Mouse (Mus musculus): ENCODE results near the gene Rps8. TPM values are rescaled to one million over a fixed set of nuclear protein-coding genes. Genes with fewer than 3 reads are reported as not detected.

The Rps8 gene
- polyA plus RNA-seq, 2 experiments, result 1,329 to 1,706 TPM

- H3K4me1 ChIP-seq (ENCODE audit: control insufficient read depth, insufficient read depth, low read length), result 0 out of 2 replicates have a peak, but pooled peaks cover 1% of the 10 kb centered on the region
- H3K4me2 ChIP-seq (replicated peaks; ENCODE audit: low read depth, low read length, severe bottlenecking), result no peak overlapping the region
- H3K4me3 ChIP-seq (replicated peaks; ENCODE audit: low read length), result no peak overlapping the region
- DNase-seq (ENCODE audit: low spot score) (no peak), ATAC-seq (ENCODE audit: low FRiP score, low read depth) (no peak)
- no peaks in the 10 kb centered on the region for H3K36me3 ChIP-seq (ENCODE audit: control insufficient read depth, insufficient read depth, low read length)
- H3K27ac ChIP-seq (replicated peaks; ENCODE audit: low read depth, low read length), result no peak overlapping the region
- no peaks in the 10 kb centered on the region for H3K27me3 ChIP-seq (ENCODE audit: control insufficient read depth, insufficient read depth, low read length)
- H3K9ac ChIP-seq (ENCODE audit: low read depth, low read length, severe bottlenecking), result no peak overlapping the region
- 4% methylated on average over 2 of the region's 2 CpGs for WGBS
- no peak for TF ChIP-seq POLR2A (IDR thresholded peaks at IDR 0.05; ENCODE audit: borderline replicate concordance, extremely low read depth, insufficient read depth, insufficient read length)
- no peaks in the 10 kb centered on the region for H3K9me3 ChIP-seq (ENCODE audit: control insufficient read depth, low read length)
These were observed 16.8 kb downstream of the Rps8 start for GRCm38 (mm10) chr4:117139217-117139612.

GRCm38 (mm10) chr4:117138295-117139216 is 17.5 kb downstream of the Rps8 start:
- Histone ChIP-seq H3K9me3 (ENCODE audit: control insufficient read depth, low read length) (no peaks in the 10 kb centered on the region), H3K4me1 (ENCODE audit: control insufficient read depth, insufficient read depth, low read length) (0 out of 2 replicates have a peak, but pooled peaks cover 4% of the 10 kb centered on the region), H3K9ac (ENCODE audit: low read depth, low read length, severe bottlenecking) (no peak overlapping the region), H3K27ac (replicated peaks; ENCODE audit: low read depth, low read length) (no peak overlapping the region), H3K4me3 (replicated peaks; ENCODE audit: low read length) (no peak overlapping the region), H3K36me3 (ENCODE audit: control insufficient read depth, insufficient read depth, low read length) (no peaks in the 10 kb centered on the region), H3K27me3 (ENCODE audit: control insufficient read depth, insufficient read depth, low read length) (no peaks in the 10 kb centered on the region), H3K4me2 (replicated peaks; ENCODE audit: low read depth, low read length, severe bottlenecking) (no peak overlapping the region)
- no peak for ATAC-seq (ENCODE audit: low FRiP score, low read depth)
- TF ChIP-seq POLR2A (IDR thresholded peaks at IDR 0.05; ENCODE audit: borderline replicate concordance, extremely low read depth, insufficient read depth, insufficient read length), result no peak
- DNase-seq (ENCODE audit: low spot score), result no peak
- 58% methylated on average over 16 of the region's 17 CpGs for WGBS

DNA sequence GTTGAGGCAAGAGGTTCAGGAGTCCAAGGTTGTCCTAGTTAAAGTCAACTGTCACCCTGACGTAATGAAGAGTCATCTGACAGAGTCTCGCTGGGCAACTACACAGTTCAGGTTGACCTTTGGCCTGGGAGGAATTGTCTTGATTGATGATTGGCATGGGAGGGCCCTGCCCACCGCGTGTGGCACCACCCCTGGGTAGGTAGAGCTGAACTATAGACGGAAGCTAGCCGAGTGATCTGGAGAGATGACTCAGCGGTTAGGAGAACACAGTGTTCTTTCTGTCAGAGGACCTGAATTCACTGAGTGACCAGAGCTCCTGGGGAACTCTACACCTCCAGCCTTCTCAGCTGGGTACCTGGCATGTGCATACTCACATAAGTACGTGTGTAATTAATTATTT is 20.0 kb downstream of the Rps8 start:
- H3K9ac ChIP-seq (ENCODE audit: low read depth, low read length, severe bottlenecking), result no peak overlapping the region
- no peak overlapping the region for H3K4me2 ChIP-seq (replicated peaks; ENCODE audit: low read depth, low read length, severe bottlenecking)
- H3K4me1 ChIP-seq (ENCODE audit: control insufficient read depth, insufficient read depth, low read length), result peaks cover 8% of the 10 kb centered on the region; the same call in 1 of the 2 replicates
- TF ChIP-seq POLR2A (IDR thresholded peaks at IDR 0.05; ENCODE audit: borderline replicate concordance, extremely low read depth, insufficient read depth, insufficient read length), result no peak
- no peaks in the 10 kb centered on the region for H3K9me3 ChIP-seq (ENCODE audit: control insufficient read depth, low read length)
- no peak for ATAC-seq (ENCODE audit: low FRiP score, low read depth)
- no peak overlapping the region for H3K27ac ChIP-seq (replicated peaks; ENCODE audit: low read depth, low read length)
- no peak overlapping the region for H3K4me3 ChIP-seq (replicated peaks; ENCODE audit: low read length)
- H3K27me3 ChIP-seq (ENCODE audit: control insufficient read depth, insufficient read depth, low read length), result peaks cover 20% of the 10 kb centered on the region; the same call in 1 of the 2 replicates
- H3K36me3 ChIP-seq (ENCODE audit: control insufficient read depth, insufficient read depth, low read length), result 0 out of 2 replicates have a peak, but pooled peaks cover 3% of the 10 kb centered on the region
- DNase-seq (ENCODE audit: low spot score), result no peak
- 29% methylated on average over 8 of the region's 8 CpGs for WGBS

GRCm38 (mm10) chr4:117134601-117134995 is 21.4 kb downstream of the Rps8 start:
- H3K4me3 ChIP-seq (replicated peaks; ENCODE audit: low read length), result no peak overlapping the region

DNA sequence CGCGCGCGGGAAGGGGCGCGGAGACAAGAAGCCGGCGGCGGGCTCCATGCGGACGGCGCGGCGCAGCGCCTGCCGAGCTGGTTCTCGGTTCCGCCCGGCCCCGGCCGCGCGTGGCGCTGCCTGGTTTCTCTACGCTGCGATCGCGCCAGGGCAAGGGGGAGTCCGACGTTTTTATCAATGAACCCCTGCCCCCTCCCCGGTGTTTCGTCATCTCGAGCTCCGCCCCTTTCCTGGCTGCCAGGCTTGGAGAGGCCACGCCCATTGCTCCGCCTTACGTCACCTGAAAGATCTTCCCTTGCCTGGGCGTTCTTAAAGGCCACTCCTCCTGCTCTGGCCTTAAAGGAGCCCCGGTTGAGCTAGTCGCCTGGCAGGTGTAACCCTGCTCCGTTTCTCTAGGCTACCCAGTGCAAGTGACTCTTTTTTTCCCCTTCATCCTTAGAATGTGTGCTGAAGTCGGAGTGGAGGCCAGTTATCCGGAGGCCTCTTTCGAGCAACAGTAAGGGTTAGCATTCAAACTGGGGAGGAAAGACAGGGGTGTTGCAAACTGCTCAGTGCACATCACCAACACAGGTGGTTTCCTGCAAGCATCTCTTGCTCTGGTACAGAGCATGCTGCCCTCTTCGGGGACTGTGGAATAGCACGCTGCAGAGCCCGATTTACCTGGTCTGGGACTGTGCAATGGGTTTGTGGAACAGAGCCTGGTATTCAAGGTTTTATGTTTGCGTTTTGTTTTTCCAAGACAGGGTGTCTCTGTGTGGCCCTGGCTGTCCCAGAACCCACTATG is 22.0 kb downstream of the Rps8 start, which contains the start of gene Plk3:
Plk3 (minus strand) TSS at position 147 of the 784 bp plus-strand sequence.
- no peaks in the 10 kb centered on the region for H3K9me3 ChIP-seq (ENCODE audit: control insufficient read depth, low read length)
- peak; percentile 91 for ATAC-seq (ENCODE audit: low FRiP score, low read depth)
- H3K4me2 ChIP-seq (replicated peaks; ENCODE audit: low read depth, low read length, severe bottlenecking), result peak within 1 kb of the TSS; percentile 98
- DNase-seq (ENCODE audit: low spot score), result peak; percentile 98
- peak within 1 kb of the TSS; percentile 80 for H3K4me3 ChIP-seq (replicated peaks; ENCODE audit: low read length)
- peaks cover 4% of the 10 kb centered on the region; the same call in 1 of the 2 replicates for H3K36me3 ChIP-seq (ENCODE audit: control insufficient read depth, insufficient read depth, low read length)
- peak within 1 kb of the TSS; percentile 75 for H3K9ac ChIP-seq (ENCODE audit: low read depth, low read length, severe bottlenecking)
- peaks cover 8% of the 10 kb centered on the region; the same call in 1 of the 2 replicates for H3K4me1 ChIP-seq (ENCODE audit: control insufficient read depth, insufficient read depth, low read length)
- H3K27me3 ChIP-seq (ENCODE audit: control insufficient read depth, insufficient read depth, low read length), result peaks cover 20% of the 10 kb centered on the region; the same call in 1 of the 2 replicates
- WGBS, result 4% methylated on average over 27 of the region's 48 CpGs
- H3K27ac ChIP-seq (replicated peaks; ENCODE audit: low read depth, low read length), result no peak within 1 kb of the TSS
- no peak for TF ChIP-seq POLR2A (IDR thresholded peaks at IDR 0.05; ENCODE audit: borderline replicate concordance, extremely low read depth, insufficient read depth, insufficient read length)

More at GRCm38 (mm10) chr4:117134601-117134995, 21.4 kb downstream of the Rps8 start:
- Histone ChIP-seq H3K4me1 (ENCODE audit: control insufficient read depth, insufficient read depth, low read length) (peaks cover 8% of the 10 kb centered on the region; the same call in 1 of the 2 replicates), H3K36me3 (ENCODE audit: control insufficient read depth, insufficient read depth, low read length) (peaks cover 4% of the 10 kb centered on the region; the same call in 1 of the 2 replicates), H3K9ac (ENCODE audit: low read depth, low read length, severe bottlenecking) (no peak overlapping the region), H3K9me3 (ENCODE audit: control insufficient read depth, low read length) (no peaks in the 10 kb centered on the region), H3K4me2 (replicated peaks; ENCODE audit: low read depth, low read length, severe bottlenecking) (no peak overlapping the region), H3K27ac (replicated peaks; ENCODE audit: low read depth, low read length) (no peak overlapping the region), H3K27me3 (ENCODE audit: control insufficient read depth, insufficient read depth, low read length) (peaks cover 20% of the 10 kb centered on the region; the same call in 1 of the 2 replicates)
- ATAC-seq (ENCODE audit: low FRiP score, low read depth) (no peak), DNase-seq (ENCODE audit: low spot score) (no peak)
- no peak for TF ChIP-seq POLR2A (IDR thresholded peaks at IDR 0.05; ENCODE audit: borderline replicate concordance, extremely low read depth, insufficient read depth, insufficient read length)
- 36% methylated on average over 2 of the region's 2 CpGs for WGBS
